Mouse (Mus musculus): ENCODE results near the gene Abtb1. TPM values are rescaled to one million over a fixed set of nuclear protein-coding genes. Genes with fewer than 3 reads are reported as not detected.

Gene Abtb1
- total RNA-seq, 2 experiments from 2014 or later: 21.9 to 30.5 TPM

GRCm38 (mm10) chr6:88830112-88830702, 11.6 kb downstream of the Abtb1 start:
- no peak for DNase-seq

- no peak for DNase-seq
These were observed 12.2 kb downstream of the Abtb1 start for GRCm38 (mm10) chr6:88829579-88829978.

- no peak for DNase-seq
These were observed 13.4 kb downstream of the Abtb1 start for GRCm38 (mm10) chr6:88828206-88829009.

DNA sequence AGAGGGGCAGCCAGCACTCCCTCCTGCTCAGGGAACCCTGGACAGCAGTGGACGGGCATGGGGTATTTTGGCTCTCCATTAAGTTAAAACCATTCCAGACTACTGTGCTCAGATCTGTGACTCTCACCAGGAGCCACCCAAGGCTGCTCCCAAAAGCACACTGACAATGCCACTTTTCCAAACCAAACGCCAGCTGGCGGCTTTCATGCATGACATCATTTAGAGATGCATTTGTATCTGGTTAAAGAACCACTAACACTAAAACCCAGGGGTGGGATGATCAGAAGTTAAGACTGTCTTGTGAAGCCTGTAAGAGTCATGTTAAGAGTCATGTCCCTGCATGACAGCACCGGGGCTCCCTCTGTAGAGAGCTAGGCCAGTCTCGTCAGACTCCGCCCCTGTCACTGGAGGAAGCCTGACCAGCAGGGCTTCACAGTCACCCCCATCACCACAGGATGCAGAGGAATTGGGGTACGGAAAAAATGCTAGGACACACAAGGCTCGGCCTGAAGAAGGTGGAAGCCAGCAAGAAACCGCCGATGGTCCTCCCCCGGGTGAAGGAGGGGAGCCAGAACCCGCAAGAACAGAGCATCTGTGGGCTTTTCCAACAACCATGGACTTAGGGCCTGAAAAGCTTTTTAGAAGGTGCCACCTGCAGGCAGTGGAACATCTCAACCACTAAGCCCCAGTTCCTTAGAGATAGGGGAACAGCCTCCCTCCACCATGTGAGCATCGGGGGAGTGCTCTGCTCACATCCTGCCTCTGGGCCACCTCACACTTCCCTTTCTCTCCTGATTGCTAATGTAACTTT, 14.2 kb downstream of the Abtb1 start:
- no peak for DNase-seq

GRCm38 (mm10) chr6:88826965-88827364, 14.8 kb downstream of the Abtb1 start:
- DNase-seq: no peak

- DNase-seq: peak; percentile 87
These were observed 15.2 kb downstream of the Abtb1 start for GRCm38 (mm10) chr6:88826545-88826944.

- no peak for DNase-seq
These were observed 15.7 kb downstream of the Abtb1 start for GRCm38 (mm10) chr6:88826088-88826487.

- DNase-seq: no peak
These were observed 17.6 kb downstream of the Abtb1 start for GRCm38 (mm10) chr6:88824183-88824582.

GRCm38 (mm10) chr6:88821901-88822300, 19.9 kb downstream of the Abtb1 start:
- peak; percentile 82 for DNase-seq

DNA sequence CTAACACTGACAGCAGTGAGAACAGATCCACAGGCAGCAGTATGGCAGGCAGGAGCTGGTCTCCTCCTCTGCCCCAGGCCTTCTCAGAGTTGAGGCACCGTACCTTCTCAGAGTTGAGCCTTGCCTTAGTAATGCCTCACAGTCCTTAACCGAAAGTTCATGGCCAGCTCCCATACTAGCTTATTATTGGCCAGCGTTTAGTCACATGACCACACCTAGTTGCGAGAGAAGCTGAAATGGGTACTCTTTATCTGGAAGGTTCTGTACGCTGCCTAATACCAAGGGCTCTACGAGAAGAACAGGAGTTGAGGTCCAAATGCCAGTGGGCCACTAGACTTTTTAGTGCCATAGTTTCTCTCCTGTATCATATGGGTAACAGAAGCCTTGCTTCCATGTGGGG, 20.5 kb downstream of the Abtb1 start:
- no peak for DNase-seq

- peak; percentile 43 for DNase-seq
These were observed 20.9 kb downstream of the Abtb1 start for GRCm38 (mm10) chr6:88820853-88821252.

DNA sequence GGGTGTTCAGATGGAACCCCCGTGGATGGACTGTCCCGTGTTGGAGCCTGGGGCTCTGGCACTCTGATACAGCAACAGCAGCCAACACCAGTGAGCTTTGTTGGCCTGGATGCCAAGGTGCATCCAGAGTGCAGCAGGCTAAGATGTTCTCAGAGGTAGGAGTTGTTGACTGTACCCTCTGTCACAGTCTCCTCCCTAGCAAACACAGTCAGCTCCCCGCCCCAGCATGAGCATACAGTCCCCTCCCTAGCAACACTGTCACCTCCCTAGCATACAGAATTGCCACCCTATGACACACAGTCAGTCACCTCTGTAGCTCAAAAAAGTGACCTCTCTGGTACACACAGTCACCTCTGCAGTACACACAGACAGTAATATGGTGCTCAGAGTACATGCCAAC, 24.9 kb downstream of the Abtb1 start:
- no peak for DNase-seq

GRCm38 (mm10) chr6:88815489-88815888, 26.3 kb downstream of the Abtb1 start:
- no peak for DNase-seq

DNA sequence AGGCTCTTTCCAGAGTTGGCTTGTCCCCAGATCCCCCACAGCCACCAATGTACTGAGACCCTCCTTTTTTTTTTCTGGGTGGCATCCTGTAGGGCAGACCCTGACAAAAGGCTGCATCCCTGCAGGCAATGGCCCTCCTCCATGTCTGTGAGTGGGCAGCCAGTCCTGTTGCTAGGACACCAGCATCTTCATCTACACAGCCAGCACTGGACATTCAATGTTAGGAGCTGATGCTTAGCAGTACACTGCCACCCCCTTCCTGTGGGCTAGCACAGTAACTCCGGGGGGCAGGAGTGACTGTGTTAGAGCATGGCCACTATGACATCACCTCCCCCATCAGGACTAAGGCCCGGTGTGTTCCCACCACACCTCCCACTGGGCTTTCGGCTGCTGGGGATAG, 26.7 kb downstream of the Abtb1 start:
- no peak for DNase-seq

GRCm38 (mm10) chr6:88813832-88814231, 28.0 kb downstream of the Abtb1 start:
- DNase-seq: no peak

GRCm38 (mm10) chr6:88812886-88813285, 28.9 kb downstream of the Abtb1 start:
- DNase-seq: no peak

DNA sequence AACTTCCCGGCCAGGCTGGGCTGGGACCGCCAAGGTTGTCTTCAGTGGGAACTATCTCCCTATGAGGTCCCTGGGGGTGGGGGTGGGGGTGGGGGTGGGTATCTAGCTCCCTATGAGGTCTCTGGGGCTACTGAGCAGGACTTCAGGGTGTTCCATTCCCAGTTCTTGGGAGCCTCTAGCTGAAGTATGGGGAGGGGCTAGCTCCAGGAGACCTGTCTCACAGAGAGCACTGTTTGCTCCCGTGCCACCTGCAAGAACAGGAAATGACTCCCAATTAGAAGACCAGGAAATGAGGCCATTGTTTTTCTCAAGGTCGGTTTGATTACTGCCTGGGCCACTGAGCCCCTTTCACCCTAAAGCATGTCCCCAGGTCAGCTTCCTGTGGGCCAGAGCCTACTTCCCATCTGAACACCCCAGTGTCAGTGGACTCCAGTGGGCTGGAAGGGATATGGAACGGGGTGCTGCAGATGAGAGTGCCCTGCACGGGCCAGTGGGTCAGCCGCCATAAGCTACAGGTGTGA, 29.8 kb downstream of the Abtb1 start:
- DNase-seq: no peak

DNA sequence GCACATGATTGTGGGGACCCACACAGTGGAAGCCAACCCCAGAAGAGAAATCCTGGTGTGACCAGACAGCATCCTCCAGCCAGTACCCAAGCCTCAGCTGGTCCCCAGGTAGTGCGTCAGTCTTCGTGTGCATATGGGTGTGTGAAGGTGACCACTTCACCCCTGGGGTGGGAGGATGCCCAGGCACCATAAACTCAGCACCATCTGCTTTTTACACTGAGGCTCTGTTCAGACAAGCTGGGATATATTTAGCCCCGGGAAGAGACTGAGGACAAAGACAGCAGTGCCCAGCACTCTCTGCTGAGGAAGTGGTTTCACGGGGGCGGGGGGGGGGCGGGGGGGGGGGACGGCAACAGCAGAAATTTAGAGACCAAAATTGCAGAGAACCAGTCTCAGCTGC, 30.4 kb downstream of the Abtb1 start:
- no peak for DNase-seq

DNA sequence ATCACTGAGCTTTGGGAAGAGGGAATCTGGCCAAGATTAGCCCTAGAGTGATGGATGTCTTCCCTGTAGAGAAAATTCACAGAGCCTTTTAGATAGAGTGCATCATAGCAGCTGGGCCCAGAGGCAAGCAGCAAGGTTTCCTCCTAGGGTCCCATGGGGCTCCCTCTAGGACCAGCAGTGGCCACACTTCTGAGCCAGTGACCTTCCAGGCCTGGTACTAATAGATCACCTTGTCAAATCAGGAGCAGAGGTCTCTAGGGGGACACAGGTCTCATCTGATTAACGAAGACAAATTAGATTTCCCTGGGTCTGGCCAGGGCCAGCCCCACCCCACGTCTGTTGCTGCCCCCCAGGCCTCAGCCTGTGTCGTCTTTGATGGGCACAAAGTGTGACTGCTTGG, 31.5 kb downstream of the Abtb1 start:
- DNase-seq: no peak

DNA sequence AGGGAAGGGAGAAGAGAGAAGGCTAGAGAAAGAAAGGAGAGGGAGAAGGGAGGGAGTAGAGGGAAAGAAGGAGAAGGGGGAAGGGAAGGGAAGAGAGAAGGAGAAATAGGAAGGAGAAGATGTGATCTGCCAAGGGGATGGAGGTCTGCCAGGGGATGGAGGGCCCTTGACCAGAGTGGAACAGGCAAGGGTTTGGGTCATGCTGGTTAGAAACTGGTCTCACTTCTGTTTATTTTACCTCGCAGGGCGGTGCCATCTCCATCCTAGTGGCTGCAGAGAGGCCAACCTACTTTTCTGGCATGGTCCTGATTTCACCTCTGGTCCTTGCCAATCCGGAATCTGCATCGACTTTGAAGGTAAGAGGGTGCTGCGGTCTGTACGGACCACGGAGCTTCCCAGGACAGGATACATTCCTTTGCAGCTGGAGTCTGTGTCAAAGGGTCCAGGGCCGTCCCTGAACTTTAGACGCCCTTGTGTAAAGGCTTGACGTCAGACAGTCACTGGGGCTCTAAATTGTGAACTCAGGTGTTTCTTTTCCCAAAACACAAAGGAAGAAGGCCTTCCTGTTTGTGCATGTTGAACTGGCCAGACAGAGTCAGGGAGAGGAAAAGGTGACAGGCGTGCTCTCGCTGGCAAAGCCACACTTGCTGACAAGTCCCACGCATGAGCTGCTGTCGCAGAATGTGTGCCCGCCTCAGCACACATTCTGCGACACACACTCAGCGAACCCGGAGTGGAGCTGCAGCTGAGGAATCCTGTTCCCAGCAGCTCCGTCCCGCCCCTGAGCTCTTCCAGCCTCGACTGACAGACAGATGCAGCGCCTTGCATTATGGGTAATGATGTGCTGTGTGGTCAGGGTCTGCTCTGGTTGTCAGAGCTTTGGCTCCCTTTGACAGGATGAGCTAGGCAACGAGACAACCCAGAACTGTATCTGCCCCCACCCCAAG, 32.4 kb downstream of the Abtb1 start:
- DNase-seq: no peak

DNA sequence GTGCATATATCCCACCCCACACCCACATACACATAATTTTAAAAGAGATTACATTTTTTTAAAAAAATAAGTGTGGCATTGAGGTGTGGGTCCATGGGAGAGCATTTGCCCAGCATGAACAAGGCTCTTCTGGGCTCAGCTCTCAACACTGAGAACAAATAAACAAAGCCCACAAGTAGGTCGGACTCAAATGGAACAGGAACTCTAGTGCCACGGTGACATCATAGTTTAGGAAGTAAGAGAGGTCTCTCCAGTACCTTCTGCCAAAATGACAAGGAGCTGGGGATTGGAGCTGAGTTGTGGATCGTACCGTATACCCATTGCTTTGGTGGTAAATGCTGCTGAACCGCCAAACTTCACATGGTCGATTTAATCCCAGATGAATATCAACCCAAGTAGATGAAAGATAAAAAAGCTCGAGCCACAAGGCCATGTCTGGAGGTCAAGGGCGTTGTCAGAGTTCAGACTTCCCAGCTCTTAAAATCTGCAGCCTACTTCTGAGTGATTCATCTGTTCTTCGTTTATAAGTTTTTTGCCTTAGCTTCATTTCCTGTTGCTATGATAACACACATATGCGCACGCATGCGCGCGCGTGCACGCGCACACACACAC, 36.7 kb downstream of the Abtb1 start:
- no peak for DNase-seq
